Comparison of ENCODE assay signal across 23 mouse cellular contexts in the genomic region with DNA sequence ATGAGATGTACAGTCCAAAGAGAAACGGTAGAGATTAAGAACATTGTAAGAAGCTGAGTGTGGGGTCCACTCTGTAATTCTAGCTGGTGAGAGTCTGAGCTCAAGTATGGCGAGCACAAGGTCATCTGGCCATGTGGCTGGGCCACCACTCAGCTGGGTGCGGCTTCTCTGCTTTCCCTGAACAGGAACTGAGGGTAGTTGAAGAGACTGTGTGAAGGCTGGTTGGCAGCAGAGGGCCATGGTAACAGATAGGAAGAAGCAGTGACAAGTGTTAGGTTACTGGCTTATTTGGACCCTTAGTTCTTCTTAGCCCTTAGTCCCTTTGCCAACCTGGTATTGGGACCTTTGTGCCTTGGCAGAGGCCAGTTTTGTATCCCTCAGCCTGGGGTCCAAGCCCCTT.
DNase-seq lines count a peak whose midpoint lies in the region; ATAC-seq and TF ChIP-seq lines count a peak whose summit lies in the region.
"Had no signal": no experiment of that assay in that cellular context is flagged by ENCODE, and none has a peak within 500 bp of the region (broad histone marks: within the 10 kb centered on the region; RNA-seq: fewer than 3 reads in every experiment).

No protein-coding gene starts in this region.

- TF ChIP-seq POLR2A in CH12.LX (IDR thresholded peaks at IDR 0.05; ENCODE audit: low read depth, low read length), result no peak

- H3K4me3 ChIP-seq in CH12.LX (replicated peaks in 1 of 3; ENCODE audit: low read depth in 2 of 3, low read length in 2 of 3, poor library complexity in 1 of 3), result no peak overlapping the region
- H3K4me3 ChIP-seq: embryonic facial prominence, embryonic 12.5 days; forebrain, embryonic 15.5 days; heart, embryonic 10.5 days; hindbrain, embryonic 12.5 days had no signal

- peak; percentile 50; the same call in 1 of the 2 replicates for ATAC-seq in megakaryocyte-erythroid progenitor cell, adult 5-6 weeks (replicated peaks; ENCODE audit: low FRiP score, low TSS enrichment, poor library complexity, severe bottlenecking)
- ATAC-seq: CD4-positive, CD25-positive, alpha-beta regulatory T cell, adult 4 months; forebrain, embryonic 15.5 days; hindbrain, embryonic 16.5 days; inflammation-experienced regulatory T-cells, adult 6 months had no signal

- in situ Hi-C loops in CH12.LX (cut with MboI; ENCODE audit: low pct_ligation_motif_present, low pct_unique_long_range_greater_than_20kb, low sequenced_read_pairs), result no loop called here

- no peaks in the 10 kb centered on the region for H3K27me3 ChIP-seq in CH12.LX (replicated peaks)
- H3K27me3 ChIP-seq: embryonic facial prominence, embryonic 12.5 days; forebrain, embryonic 15.5 days; hindbrain, embryonic 12.5 days had no signal

- H3K9me3 ChIP-seq in CH12.LX (replicated peaks; ENCODE audit: low read length), result no peaks in the 10 kb centered on the region
- H3K9me3 ChIP-seq: embryonic facial prominence, embryonic 12.5 days; forebrain, embryonic 15.5 days; heart, embryonic 10.5 days; hindbrain, embryonic 12.5 days had no signal

- H3K79me2 ChIP-seq in CH12.LX (replicated peaks; ENCODE audit: control insufficient read depth, extremely low read depth, insufficient read depth, poor library complexity, severe bottlenecking), result peaks cover 11% of the 10 kb centered on the region; the same call in 1 of the 2 replicates

- TF ChIP-seq RAD21 in CH12.LX (IDR thresholded peaks at IDR 0.05; ENCODE audit: low read depth, low read length), result no peak

- DNase-seq in 416B (ENCODE audit: low read depth) (peak; percentile 44), CH12.LX (ENCODE audit: extremely low read depth) (no peak), ZHBTc4 (ENCODE audit: low read depth, low spot score) (peak; percentile 18)
- DNase-seq in natural killer cell, adult 2 months (ENCODE audit: low spot score in 2 of 2), result no peak
- DNase-seq in frontal cortex, adult 2 months (ENCODE audit: extremely low spot score in 1 of 2, low spot score in 1 of 2), result no peak
- DNase-seq: adrenal gland, postnatal 10 days; B cell, adult 2 months; cerebellum, adult 11 months; cerebellum, adult 9-10 months; cerebellum, postnatal 36 days; embryo, embryonic 11 days; gastrocnemius, postnatal 10 days; heart, adult 18-20 months; heart, postnatal 10 days; heart, postnatal 4 days had no signal

- no peak for TF ChIP-seq EP300 in CH12.LX (IDR thresholded peaks at IDR 0.05; ENCODE audit: low read length)

- H3K4me1 ChIP-seq in CH12.LX (ENCODE audit: control insufficient read depth in 1 of 2, insufficient read depth in 2 of 2), result peaks cover 3 to 29% of the 10 kb centered on the region in 2 experiments; a peak in 2 of 4 replicates
- H3K4me1 ChIP-seq: forebrain, embryonic 15.5 days; hindbrain, embryonic 12.5 days had no signal

- no peak overlapping the region for H3K27ac ChIP-seq in CH12.LX (ENCODE audit: insufficient read depth, low read depth)
- H3K27ac ChIP-seq: embryonic facial prominence, embryonic 12.5 days; forebrain, embryonic 15.5 days; heart, embryonic 10.5 days; hindbrain, embryonic 12.5 days had no signal

- no peak overlapping the region for H3K4me2 ChIP-seq in CH12.LX (ENCODE audit: insufficient read depth, low read depth, poor library complexity, severe bottlenecking)
- H3K4me2 ChIP-seq: embryonic facial prominence, embryonic 12.5 days; forebrain, embryonic 15.5 days; hindbrain, embryonic 12.5 days had no signal

- TF ChIP-seq CTCF in CH12.LX (conservative IDR thresholded peaks at IDR 0.05 in 1 of 2, IDR thresholded peaks at IDR 0.05 in 1 of 2; ENCODE audit: low read depth in 2 of 2, low read length in 2 of 2), result no peak

- no peak overlapping the region for H3K9ac ChIP-seq in CH12.LX (ENCODE audit: insufficient read depth, low read depth)
- H3K9ac ChIP-seq: embryonic facial prominence, embryonic 12.5 days; forebrain, embryonic 15.5 days; hindbrain, embryonic 12.5 days had no signal

- peaks cover 3 to 13% of the 10 kb centered on the region in 2 experiments for H3K36me3 ChIP-seq in CH12.LX (replicated peaks in 1 of 2; ENCODE audit: control insufficient read depth in 1 of 2, insufficient read depth in 1 of 2, low read length in 1 of 2)
- H3K36me3 ChIP-seq: embryonic facial prominence, embryonic 12.5 days; forebrain, embryonic 15.5 days; heart, embryonic 10.5 days; hindbrain, embryonic 12.5 days had no signal

- dilution Hi-C loops in CH12.LX (cut with MboI; ENCODE audit: extremely low pct_ligation_motif_present, extremely low pct_unique_long_range_greater_than_20kb, low sequenced_read_pairs), result no loop called here

TF ChIP-seq in CH12.LX, 34 proteins besides CTCF, POLR2A, EP300 and RAD21:
- TF ChIP-seq PAX5 (IDR thresholded peaks at IDR 0.05; ENCODE audit: low read length) (no peak), MYC (IDR thresholded peaks at IDR 0.05; ENCODE audit: low read depth, low read length) (0 out of 2 replicates have a peak, but pooled peaks have one; percentile 20), CHD2 (IDR thresholded peaks at IDR 0.05; ENCODE audit: low read length) (peak; percentile 57)

Comparison
In these comparisons a context has a peak if more than half of its experiments do, and no peak if none do; other contexts are left out.
1. DNase-seq: peak in 416B (single experiment) and ZHBTc4 (single experiment); none in CH12.LX (single experiment), natural killer cell, adult 2 months (0 of 2) and frontal cortex, adult 2 months (0 of 2).